Mouse (Mus musculus) stomach, embryonic 14.5 days (tissue): ENCODE measurements around the gene Fbxl22. TPM values are rescaled to one million over a fixed set of nuclear protein-coding genes. Genes with fewer than 3 reads are reported as not detected.

ENCODE experiments used
- ATAC-seq: fragments of 200-750 bp; cut with Nextera tagmentation; 2 replicates; pipeline ENCODE4 v1.8.0; 2017; ENCODE audit warnings: low read depth, moderate TSS enrichment; ENCODE audit not compliant: insufficient number of reproducible peaks, insufficient read depth, low FRiP score
- H3K27ac ChIP-seq: fragments of 300-500 bp; sonication (generic); 2 replicates; pipeline ENCODE4 v1.5.1; 2014; ENCODE audit warnings: mild to moderate bottlenecking, low read length, moderate library complexity, mixed read lengths
- H3K27me3 ChIP-seq: fragments of 300-500 bp; sonication (generic); 2 replicates; pipeline ENCODE4 v1.6.1; 2014; ENCODE audit warnings: low read length, control low read depth, mixed read lengths; ENCODE audit not compliant: control insufficient read depth, insufficient read depth
- H3K36me3 ChIP-seq: fragments of 300-500 bp; sonication (generic); 2 replicates; pipeline ENCODE4 v1.6.1; 2014; ENCODE audit warnings: mild to moderate bottlenecking, control low read depth, low read length, moderate library complexity, mixed read lengths; ENCODE audit not compliant: control insufficient read depth, insufficient read depth
- H3K4me1 ChIP-seq: fragments of 300-500 bp; sonication (generic); 2 replicates; pipeline ENCODE4 v1.6.1; 2014; ENCODE audit warnings: low read length, control low read depth, mixed read lengths; ENCODE audit not compliant: control insufficient read depth, insufficient read depth
- H3K4me2 ChIP-seq: fragments of 300-500 bp; sonication (generic); replicated peaks from 2 replicates; pipeline ENCODE4 v1.6.1; 2014; ENCODE audit warnings: low read depth, low read length, control low read depth
- H3K4me3 ChIP-seq: fragments of 300-500 bp; sonication (generic); 2 replicates; pipeline ENCODE4 v1.5.1; 2014; ENCODE audit warnings: low read depth, low read length, control low read depth
- H3K9ac ChIP-seq: fragments of 300-500 bp; sonication (generic); replicated peaks from 2 replicates; pipeline ENCODE4 v1.6.1; 2014; ENCODE audit warnings: low read depth, mild to moderate bottlenecking, control low read depth, low read length, moderate library complexity, mixed read lengths
- H3K9me3 ChIP-seq: fragments of 300-500 bp; sonication (generic); 2 replicates; pipeline ENCODE4 v1.6.1; 2016; ENCODE audit warnings: low read depth, low read length, control low read depth; ENCODE audit not compliant: control insufficient read depth
- WGBS: fragments of 180-500 bp; shearing (Covaris S2); extraction: QIAGEN DNeasy Blood & Tissue Kit; methylation state at CpG from one replicate; pipeline ENCODE4 v1.1.7; 2014; 5-methylcytosine and 5-hydroxymethylcytosine counted together
- polyA plus RNA-seq: library from polyadenylated mRNA; unstranded; fragments of >200 nt; fragmentation: Nextera tagmentation; extraction: Ambion mirVana; gene quantifications from 2 replicates; pipeline ENCODE4 v1.2.1, GENCODE M21; 2014

The Fbxl22 gene
- polyA plus RNA-seq, 1 experiment from 2014 or later, result 21.5 TPM

DNA sequence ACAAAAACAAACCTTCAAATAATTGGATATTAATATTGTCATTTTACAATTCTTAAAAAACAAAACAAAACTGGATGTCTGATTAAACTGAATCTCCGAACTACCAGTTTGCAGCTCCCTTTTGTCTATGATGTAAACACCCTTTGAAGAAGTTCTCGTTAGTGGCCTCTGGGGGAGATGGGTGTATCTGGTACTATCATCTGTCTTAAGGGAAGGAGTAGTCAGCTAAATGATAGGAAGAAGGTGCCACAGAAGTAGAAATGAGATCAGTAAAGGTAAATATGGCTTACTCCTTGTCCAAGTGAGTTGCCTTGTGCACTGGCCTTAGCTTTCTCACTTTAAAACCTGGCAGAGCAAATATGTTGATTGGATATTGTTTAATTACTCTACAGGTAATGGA is 36.6 kb downstream of the Fbxl22 start:
- no peak overlapping the region for H3K4me3 ChIP-seq
- ATAC-seq, result no peak
- H3K27ac ChIP-seq, result no peak overlapping the region
- H3K9ac ChIP-seq, result no peak overlapping the region
- no peaks in the 10 kb centered on the region for H3K27me3 ChIP-seq
- H3K36me3 ChIP-seq, result peaks cover 35% of the 10 kb centered on the region; the same call in 1 of the 2 replicates
- no peaks in the 10 kb centered on the region for H3K4me1 ChIP-seq
- H3K9me3 ChIP-seq, result no peaks in the 10 kb centered on the region
- 69% methylated on average over 2 of the region's 2 CpGs for WGBS
- H3K4me2 ChIP-seq, result no peak overlapping the region

- Histone ChIP-seq H3K4me2 (no peak overlapping the region), H3K27ac (no peak overlapping the region), H3K9me3 (no peaks in the 10 kb centered on the region), H3K9ac (no peak overlapping the region), H3K4me3 (no peak overlapping the region), H3K36me3 (peaks cover 33% of the 10 kb centered on the region), H3K27me3 (no peaks in the 10 kb centered on the region), H3K4me1 (no peaks in the 10 kb centered on the region)
- no peak for ATAC-seq
- 51% methylated on average over 4 of the region's 4 CpGs for WGBS
Observed at GRCm38 (mm10) chr9:66465087-66465486, 49.3 kb downstream of the Fbxl22 start.

Other genes with a start within 250 kb of the Fbxl22 start
- 30.7 and 32.5 TPM in 2 replicates for gene Herc1, start 164.1 kb downstream of the Fbxl22 start, polyA plus RNA-seq
- gene Usp3, start 78.5 kb upstream of the Fbxl22 start, polyA plus RNA-seq, result 74.3 and 81.4 TPM in 2 replicates
- gene Car12, start 199.1 kb upstream of the Fbxl22 start, polyA plus RNA-seq, result 7.6 and 7.9 TPM in 2 replicates